Mouse (Mus musculus) Patski (cell line): ENCODE measurements at regions not wholly inside any gene's neighbourhood (a gene's known extent, or its start where the extent isn't known, plus 50 kb on each side); places are given as distances from the start of the nearest gene placed in this dataset.

Source experiments
- ATAC-seq: fragments of 100-300 bp; one replicate; pipeline ENCODE4 v1.8.0; 2021
- CTCF ChIA-PET: fragments of 350-600 bp; sonication (Branson Sonifier 250); formaldehyde crosslinking; loops from one replicate; lab custom pipeline; 2022; ENCODE audit warnings: inconsistent platforms; lab: Charles Lee
- POLR2A ChIA-PET: fragments of 350-600 bp; sonication (Branson Sonifier 250); formaldehyde crosslinking; loops from one replicate; lab custom pipeline; 2022; ENCODE audit warnings: antibody characterized with exemption, inconsistent platforms; lab: Charles Lee
- DNase-seq: peaks from one replicate; pipeline ENCODE4 v3.0.0-alpha.2; 2011; ENCODE audit warnings: low read depth, low spot score
- H3K27me3 ChIP-seq: fragments of 371-371 bp; one replicate; pipeline ENCODE4 v1.5.1; 2021
- CTCF ChIP-seq: fragments of 100-300 bp; IDR thresholded peaks from one replicate; pipeline ENCODE4 v1.5.1; 2021
- in situ Hi-C: fragments of 300-500 bp; cut with MboI; formaldehyde crosslinking; loops from 3 replicates; pipeline ENCODE4 v1.11.1; 2018; ENCODE audit warnings: low pct_unique_long_range_greater_than_20kb, mixed read lengths

DNA sequence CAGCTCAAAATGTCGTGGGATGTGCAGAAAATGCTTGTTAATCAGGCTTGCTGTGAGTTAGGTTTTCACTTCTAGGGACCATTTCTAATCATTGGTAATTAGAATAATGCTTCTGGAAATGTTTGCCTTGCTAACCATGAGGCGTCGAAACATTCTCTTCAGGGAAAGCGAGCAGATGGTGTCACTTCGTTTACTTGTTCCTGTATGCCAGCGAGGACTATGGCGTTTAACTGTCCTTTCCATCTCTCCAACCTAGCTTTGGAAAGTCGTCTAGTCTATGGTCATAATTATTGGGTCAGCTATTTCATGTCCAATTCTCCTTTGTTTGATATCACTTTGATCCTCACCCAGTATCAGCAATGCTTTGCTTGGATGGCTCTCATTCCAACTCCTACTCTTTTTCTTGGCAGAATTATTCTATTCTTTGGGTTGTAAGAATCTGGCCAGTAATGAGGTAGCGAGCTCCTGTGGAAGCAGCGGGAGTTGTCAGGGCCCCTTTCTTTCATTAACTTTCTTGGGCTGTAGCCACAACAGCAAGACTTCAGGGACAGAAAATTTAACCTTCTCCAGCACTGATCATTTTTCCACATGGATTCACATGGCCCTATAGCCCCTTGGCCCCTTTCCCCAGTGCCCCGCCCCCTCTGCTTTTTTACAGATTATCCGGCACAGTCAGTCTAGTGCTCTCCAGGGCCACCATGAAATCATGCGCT lies 374.0 kb upstream of the Plscr5 start:
- POLR2A ChIA-PET: no interaction called here
- DNase-seq (no peak), ATAC-seq (no peak)
- CTCF ChIA-PET: no interaction called here
- TF ChIP-seq CTCF: no peak
- in situ Hi-C loops: no loop called here
- no peaks in the 10 kb centered on the region for H3K27me3 ChIP-seq

DNA sequence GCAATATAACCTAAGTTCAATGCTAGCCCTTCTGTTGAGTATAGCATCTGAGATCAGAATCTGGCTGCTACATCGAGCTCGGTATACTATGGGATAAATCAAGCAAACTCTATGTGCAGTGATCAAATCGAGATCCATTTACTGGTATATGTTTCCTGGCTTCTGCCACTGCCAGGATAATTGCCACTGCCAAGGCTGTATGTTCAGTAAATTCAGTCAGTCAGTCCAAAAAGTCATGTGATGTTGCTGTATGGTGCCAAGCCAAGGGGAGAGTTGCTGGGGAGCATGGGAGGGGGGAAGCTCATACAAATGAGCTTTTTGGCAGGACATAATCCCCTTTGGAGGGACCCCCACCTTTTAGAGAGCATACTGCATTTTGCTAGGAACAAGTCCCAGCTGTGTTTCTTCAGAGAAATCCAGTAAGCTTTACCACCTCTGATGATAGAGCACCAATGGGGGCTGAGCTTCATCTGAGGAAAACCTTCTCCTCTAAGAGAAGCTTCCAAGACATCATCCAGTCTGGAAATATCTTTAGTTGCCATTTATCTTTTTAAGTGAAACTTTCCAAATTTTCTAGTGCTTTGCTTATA lies 389.3 kb upstream of the Plscr5 start:
- ATAC-seq (no peak), DNase-seq (no peak)
- ChIA-PET CTCF (no interaction called here), POLR2A (no interaction called here)
- H3K27me3 ChIP-seq: no peaks in the 10 kb centered on the region
- TF ChIP-seq CTCF: no peak
- in situ Hi-C loops: no loop called here

DNA sequence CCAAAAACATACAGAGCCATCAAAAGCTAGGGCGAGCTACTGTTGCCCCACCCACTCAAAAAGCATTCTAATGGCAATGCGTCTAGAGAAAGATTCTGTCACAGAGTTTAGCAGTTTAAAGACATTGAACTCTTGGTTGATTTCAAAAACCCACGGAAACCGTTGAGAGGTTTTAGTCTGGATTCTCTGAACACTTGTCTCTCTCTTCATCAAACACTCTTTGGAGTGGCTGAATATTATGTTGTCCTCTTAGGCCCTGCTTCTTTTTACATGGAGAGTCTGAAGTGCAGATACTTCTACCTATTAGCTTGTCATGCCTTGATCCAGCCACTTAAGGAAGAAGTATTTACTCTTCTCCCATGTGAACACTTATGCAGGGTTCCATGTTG lies 393.9 kb upstream of the Plscr5 start:
- no peak for DNase-seq
- no peak for TF ChIP-seq CTCF
- CTCF ChIA-PET: interaction anchor here (1.4 kb wide), 1 partner anchor 62 kb away, joined by 3 read pairs; no protein-coding TSS in a partner anchor
- no peaks in the 10 kb centered on the region for H3K27me3 ChIP-seq
- in situ Hi-C loops: no loop called here
- POLR2A ChIA-PET: no interaction called here
- ATAC-seq: no peak

DNA sequence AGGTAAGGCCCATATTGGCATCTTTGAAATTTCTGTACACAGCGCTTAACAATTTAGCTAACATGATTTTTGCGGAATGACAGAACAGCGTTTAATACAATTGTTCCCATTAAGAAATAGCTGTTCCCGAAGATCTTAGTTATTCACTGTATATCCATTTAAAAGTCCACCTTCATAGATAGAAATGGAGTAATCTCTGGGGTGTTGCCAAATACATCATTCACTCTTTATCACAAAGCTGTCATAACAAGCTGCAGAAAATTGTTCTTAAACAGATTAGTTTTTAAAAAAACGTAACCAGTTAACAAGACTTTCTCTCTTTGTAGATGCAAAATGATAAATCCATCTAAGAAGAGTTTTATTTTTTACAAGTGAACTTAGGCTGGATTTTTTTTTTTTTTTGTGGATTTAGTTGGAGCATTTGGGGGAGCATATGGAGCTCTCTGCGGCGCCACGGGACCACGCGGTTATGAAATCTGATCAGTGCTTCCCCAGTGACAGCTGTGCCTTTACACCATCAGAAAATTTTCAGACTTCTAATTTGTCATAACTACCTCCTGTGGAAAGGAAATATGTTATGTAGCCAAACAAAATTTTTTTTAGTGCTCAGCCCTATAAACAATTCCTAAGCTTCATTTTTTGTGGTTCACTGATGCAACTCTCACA lies 394.4 kb upstream of the Plscr5 start:
- H3K27me3 ChIP-seq: no peaks in the 10 kb centered on the region
- ChIA-PET CTCF (interaction anchor here (1.4 kb wide), 1 partner anchor 61 kb away, joined by 3 read pairs; no protein-coding TSS in a partner anchor), POLR2A (no interaction called here)
- DNase-seq (no peak), ATAC-seq (no peak)
- in situ Hi-C loops: no loop called here
- TF ChIP-seq CTCF: no peak

DNA sequence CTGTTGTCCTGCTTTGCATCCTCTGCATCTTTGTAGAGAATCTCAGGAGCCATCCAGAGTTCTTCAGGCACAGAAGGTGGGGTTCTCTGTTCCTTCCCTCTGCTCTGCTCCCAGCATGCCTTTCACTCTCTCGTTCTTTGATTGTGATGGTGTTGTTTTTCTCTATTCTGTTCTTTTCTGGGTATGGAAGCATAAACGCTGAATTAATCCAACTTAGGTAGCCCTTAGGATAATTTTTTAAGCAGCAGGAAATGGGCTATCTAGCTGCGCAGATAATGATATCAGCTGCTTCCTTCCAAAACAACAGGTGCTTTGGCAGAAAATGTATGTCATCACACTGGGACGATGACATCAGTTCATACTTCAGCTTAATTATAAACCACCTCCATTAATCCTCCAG lies 395.8 kb upstream of the Plscr5 start:
- ChIA-PET CTCF (no interaction called here), POLR2A (no interaction called here)
- DNase-seq (no peak), ATAC-seq (no peak)
- no peaks in the 10 kb centered on the region for H3K27me3 ChIP-seq
- in situ Hi-C loops: no loop called here
- TF ChIP-seq CTCF: no peak

DNA sequence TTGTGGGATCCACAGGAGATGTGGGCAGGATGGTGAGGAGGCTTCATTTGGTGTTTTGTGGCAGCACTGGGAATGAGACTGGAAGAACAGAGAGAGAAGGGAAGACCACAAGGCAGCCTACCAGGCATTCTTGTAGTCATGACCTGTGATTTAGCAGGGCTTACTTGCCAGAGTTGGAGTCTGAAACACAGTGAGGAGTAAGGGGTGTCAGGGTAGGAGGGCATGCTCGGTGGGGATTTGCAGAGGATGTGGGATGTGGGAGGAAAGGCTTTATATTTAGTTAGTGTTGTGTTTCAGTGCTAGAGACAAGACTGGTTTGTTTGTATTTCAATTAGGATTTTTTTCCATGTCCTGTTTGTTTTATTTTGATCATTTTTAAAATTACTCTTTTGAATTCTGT lies 387.3 kb upstream of the Zic1 start:
- DNase-seq (no peak), ATAC-seq (no peak)
- POLR2A ChIA-PET: no interaction called here
- H3K27me3 ChIP-seq: no peaks in the 10 kb centered on the region
- TF ChIP-seq CTCF: no peak
- CTCF ChIA-PET: no interaction called here
- in situ Hi-C loops: no loop called here

DNA sequence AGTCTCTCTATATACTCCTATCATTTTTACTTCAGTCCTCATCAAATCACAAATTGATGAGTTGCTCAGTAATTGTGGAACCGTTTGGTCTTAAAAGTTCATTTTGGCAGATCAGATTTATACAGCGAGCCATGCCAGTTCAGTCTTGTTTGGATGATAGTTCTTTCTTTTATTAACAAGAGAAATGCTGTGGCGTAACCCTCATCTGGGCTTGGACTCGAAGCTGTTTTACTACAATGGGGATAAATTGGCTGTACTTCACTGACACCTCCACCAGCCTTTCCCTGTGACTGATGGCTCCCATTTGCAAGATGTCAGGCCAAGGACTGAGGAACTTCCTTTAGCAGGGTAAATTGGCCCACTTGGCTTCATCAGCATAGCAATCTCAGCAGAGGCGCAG lies 345.5 kb upstream of the Zic1 start:
- no peak for ATAC-seq
- POLR2A ChIA-PET: no interaction called here

DNA sequence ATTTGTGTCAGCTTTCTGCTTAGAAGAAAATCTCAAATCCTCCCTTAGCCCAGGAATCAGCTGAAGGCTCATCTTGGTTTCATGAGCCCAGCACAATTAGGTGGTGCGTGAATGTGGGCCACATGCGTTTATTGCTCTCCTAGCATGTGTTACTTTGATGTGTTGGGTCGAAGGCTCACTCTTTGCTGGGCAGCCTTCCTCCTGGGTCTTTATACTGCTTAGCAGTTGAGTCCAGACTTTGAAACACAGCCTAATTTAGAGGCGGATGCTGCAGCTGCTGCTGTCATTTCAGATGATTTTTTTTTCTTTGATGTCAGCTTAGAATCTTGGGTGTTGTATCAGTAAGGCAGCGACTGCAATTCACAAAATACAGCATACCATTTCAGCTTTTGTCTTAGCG lies 315.2 kb upstream of the Zic1 start:
- CTCF ChIA-PET: no interaction called here
- in situ Hi-C loops: no loop called here
- POLR2A ChIA-PET: no interaction called here

More for the DNA sequence above, 345.5 kb upstream of the Zic1 start:
- in situ Hi-C loops: no loop called here
- TF ChIP-seq CTCF: no peak
- H3K27me3 ChIP-seq: no peaks in the 10 kb centered on the region
- CTCF ChIA-PET: no interaction called here
- no peak for DNase-seq

DNA sequence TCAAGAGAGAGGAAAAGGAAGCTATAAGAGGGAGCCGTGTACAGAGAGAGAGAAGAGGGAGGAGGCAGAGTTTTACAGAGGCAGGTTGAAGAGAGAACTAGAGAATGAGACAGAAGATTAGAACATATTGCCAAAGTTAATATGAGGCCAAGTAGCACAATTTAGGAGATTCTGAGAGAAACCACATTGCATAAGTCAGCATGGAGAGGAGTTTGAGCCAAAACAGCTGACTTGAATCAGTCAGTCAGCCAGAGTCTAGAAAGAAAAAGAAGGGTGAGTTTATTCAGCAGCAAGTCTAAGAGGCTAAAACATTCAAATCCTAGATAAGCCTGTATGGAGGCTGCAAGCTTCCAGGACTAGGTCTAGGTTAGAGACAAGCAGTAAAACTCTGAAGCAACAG lies 301.1 kb upstream of the Zic1 start:
- TF ChIP-seq CTCF: no peak
- ATAC-seq (no peak), DNase-seq (no peak)
- POLR2A ChIA-PET: no interaction called here
- CTCF ChIA-PET: no interaction called here
- in situ Hi-C loops: no loop called here
- H3K27me3 ChIP-seq: no peaks in the 10 kb centered on the region

More for the DNA sequence above, 315.2 kb upstream of the Zic1 start:
- no peak for DNase-seq
- no peaks in the 10 kb centered on the region for H3K27me3 ChIP-seq
- ATAC-seq: no peak
- TF ChIP-seq CTCF: no peak

DNA sequence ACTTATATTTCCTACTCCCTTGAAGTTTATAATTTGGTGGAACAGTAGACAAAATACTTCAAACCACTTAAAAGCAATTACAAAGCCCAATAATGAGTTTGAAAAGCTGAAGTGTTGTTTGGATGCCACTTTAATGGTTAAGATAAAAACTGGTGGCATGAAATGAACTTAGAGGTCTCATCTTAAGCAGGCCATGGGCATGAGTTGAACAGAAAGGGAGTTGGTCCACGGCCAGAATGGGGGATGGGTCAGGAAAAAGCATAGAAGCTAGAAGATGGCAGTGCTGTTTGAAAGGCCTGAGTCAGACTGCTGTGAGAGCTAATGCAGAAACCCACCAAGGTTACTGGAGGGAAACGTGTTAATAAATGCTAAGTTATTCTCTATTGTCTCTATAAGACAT lies 294.5 kb upstream of the Zic1 start:
- in situ Hi-C loops: no loop called here
- ATAC-seq: no peak
- no peak for TF ChIP-seq CTCF
- DNase-seq: no peak
- ChIA-PET CTCF (no interaction called here), POLR2A (no interaction called here)
- H3K27me3 ChIP-seq: no peaks in the 10 kb centered on the region

DNA sequence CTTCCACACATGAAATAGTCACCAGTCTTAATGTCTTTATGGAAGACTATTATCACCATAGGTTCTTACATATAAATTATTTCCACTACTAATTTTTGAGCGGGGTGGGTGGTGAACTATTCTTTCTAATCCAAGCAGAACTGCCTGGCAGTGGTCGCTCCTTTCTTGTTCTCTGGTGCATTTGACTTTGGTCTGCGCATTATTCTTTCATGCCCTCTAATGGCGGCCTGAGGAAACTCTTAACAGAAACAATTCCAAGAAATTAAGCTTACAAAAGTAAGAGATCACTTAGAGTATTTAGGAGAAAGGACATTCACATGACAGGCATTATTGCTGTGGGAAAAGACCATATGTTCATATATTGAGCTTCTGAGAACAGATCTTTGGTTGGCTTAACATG lies 288.5 kb upstream of the Zic1 start:
- CTCF ChIA-PET: no interaction called here
- DNase-seq: no peak
- no peak for ATAC-seq
- no peaks in the 10 kb centered on the region for H3K27me3 ChIP-seq
- TF ChIP-seq CTCF: no peak
- POLR2A ChIA-PET: no interaction called here
- in situ Hi-C loops: no loop called here
